Mouse (Mus musculus): ENCODE data around the gene Snrk.

GRCm38 (mm10) chr9:122173405-122174233 lies 56.6 kb downstream of the Snrk start:
- TF ChIP-seq CTCF (IDR thresholded peaks at IDR 0.05; ENCODE audit: low read depth) (no peak), EP300 (optimal IDR thresholded peaks at IDR 0.05) (no peak)

Measured in stomach, postnatal 0 days (tissue).